20 mouse cellular contexts compared by ENCODE assay signal in genomic region chr7:63798446-63798845, GRCm38 (mm10).
"Had no signal": no experiment of that assay in that cellular context is flagged by ENCODE, and none has a peak within 500 bp of the region (broad histone marks: within the 10 kb centered on the region; RNA-seq: fewer than 3 reads in every experiment).

No protein-coding gene starts in this region.

- DNase-seq: kidney, adult 18-20 months; kidney, adult 9 months; kidney, postnatal 14 days; kidney, postnatal 4 days; left cerebral cortex, postnatal 4 days; liver, postnatal 0 days; lung, embryonic 14.5 days; lung, postnatal 10 days; lung, postnatal 36 days; right cerebral cortex, postnatal 25 days; thymus, postnatal 25 days had no signal

- H3K4me1 ChIP-seq: limb, embryonic 12.5 days; limb, embryonic 15.5 days had no signal

- H3K9ac ChIP-seq: limb, embryonic 12.5 days; limb, embryonic 15.5 days; liver, embryonic 14.5 days; liver, postnatal 0 days; lung, embryonic 14.5 days; midbrain, embryonic 13.5 days had no signal

- H3K27me3 ChIP-seq: limb, embryonic 12.5 days; limb, embryonic 15.5 days; megakaryocyte, embryonic 14.5 days; midbrain, embryonic 13.5 days had no signal

- H3K36me3 ChIP-seq: limb, embryonic 12.5 days; limb, embryonic 15.5 days; midbrain, embryonic 10.5 days; midbrain, embryonic 13.5 days had no signal

- H3K4me3 ChIP-seq: limb, embryonic 12.5 days; limb, embryonic 15.5 days; megakaryocyte, embryonic 14.5 days; midbrain, embryonic 10.5 days; midbrain, embryonic 13.5 days; myocyte had no signal

- H3K4me2 ChIP-seq: limb, embryonic 12.5 days; limb, embryonic 15.5 days; liver, embryonic 11.5 days; lung, embryonic 14.5 days; midbrain, embryonic 13.5 days had no signal

- H3K9me3 ChIP-seq: limb, embryonic 12.5 days; limb, embryonic 15.5 days; midbrain, embryonic 10.5 days; midbrain, embryonic 13.5 days had no signal

- ATAC-seq: liver, postnatal 0 days; midbrain, embryonic 13.5 days; midbrain, embryonic 16.5 days had no signal

- H3K27ac ChIP-seq: limb, embryonic 12.5 days; limb, embryonic 15.5 days; liver, embryonic 14.5 days; midbrain, embryonic 10.5 days; midbrain, embryonic 13.5 days had no signal
